Mouse (Mus musculus) CD8-positive naive resting alpha-beta T cell, adult 57 days (primary cell): ENCODE measurements around the gene Olfr955. TPM values are rescaled to one million over a fixed set of nuclear protein-coding genes. Genes with fewer than 3 reads are reported as not detected.

Experiments
- total RNA-seq: library from RNA; stranded (reverse); gene quantifications from one replicate; pipeline ENCODE4 v1.2.4, GENCODE M21; 2023

Olfr955 gene
- total RNA-seq = not detected

DNA sequence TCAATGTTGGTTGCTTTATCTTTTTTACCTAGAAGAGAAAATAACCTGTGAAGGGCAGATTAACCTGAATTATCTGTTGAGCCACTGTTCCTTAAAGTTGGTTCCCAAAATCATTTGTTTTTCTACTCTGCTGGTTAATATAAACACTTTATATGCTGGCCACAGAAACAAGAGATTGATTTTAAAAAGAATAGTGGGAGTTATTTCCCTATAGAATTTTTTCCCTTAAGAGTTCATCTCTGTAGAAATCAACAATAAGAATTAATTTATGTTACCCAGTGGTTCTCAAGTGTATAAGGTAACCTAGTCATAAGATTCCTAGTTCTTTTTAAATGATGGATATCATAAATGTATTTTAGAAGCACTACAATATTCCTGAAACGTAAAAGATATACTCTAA is at the start of gene Olfr955:
Olfr955 (minus strand) TSS at position 101 of the 400 bp plus-strand sequence.

DNA sequence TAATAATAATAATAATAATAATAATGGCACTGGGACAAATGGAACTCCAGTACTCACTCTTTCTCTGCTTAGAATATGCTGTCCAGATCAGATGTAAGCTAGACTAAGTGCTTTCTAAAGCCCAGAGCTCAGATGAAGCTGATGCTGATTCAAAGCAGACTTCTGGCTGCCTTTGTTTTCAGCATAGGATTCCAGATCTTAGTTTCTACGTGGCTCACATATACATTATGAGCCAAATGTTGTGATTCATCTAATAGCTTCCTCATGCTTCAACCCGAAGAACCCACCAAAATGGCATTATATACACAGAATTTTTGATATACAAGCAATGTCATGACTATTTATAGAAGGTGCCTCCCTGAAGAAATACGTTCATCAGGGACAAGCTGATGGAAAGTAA is 43.8 kb upstream of the Olfr955 start, which contains the start of gene Olfr957:
Olfr957 (minus strand) TSS at position 279 of the 400 bp plus-strand sequence.

DNA sequence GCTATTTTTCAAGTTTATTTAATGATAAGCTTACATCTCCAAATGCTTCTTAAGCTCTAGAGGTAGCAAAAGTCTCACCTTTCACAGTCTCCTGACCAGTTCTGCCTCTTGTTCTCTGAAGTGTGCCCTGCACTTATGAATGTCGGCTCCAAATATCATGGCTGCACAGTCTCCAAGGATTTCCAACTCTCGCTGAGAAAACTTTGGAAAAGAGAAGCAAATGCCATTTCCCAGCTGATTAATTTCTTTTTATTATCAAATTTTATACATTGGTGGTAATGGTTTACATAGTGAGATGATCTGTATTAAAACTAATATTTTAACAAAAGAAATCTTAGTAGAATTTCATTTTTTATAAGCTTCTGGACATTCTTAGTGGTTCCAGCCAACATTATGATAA is 22.2 kb upstream of the Olfr955 start, which contains the start of gene Olfr44:
Olfr44 (minus strand) TSS at position 101 of the 400 bp plus-strand sequence.

DNA sequence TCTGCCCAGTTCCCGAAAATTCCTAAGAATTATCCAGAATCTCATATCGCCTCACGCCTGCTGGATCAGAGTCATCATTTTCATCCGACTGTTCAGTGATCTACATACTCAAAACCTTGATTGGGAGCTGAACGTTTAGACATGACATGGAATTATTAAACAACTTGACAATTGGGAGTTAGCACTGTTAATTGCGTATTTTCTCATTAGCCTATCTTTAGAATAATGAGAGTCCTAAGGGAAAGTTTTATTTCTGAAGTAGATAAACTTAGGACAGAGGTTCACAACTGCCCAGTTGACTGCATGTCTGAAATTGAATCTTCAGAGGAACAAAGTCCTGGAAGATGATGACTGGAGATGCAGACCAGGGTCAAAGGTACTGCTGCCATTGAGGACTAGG is 15.3 kb downstream of the Olfr955 start, which contains the start of gene Olfr954:
Olfr954 (plus strand) TSS at position 301 of the 400 bp plus-strand sequence.

DNA sequence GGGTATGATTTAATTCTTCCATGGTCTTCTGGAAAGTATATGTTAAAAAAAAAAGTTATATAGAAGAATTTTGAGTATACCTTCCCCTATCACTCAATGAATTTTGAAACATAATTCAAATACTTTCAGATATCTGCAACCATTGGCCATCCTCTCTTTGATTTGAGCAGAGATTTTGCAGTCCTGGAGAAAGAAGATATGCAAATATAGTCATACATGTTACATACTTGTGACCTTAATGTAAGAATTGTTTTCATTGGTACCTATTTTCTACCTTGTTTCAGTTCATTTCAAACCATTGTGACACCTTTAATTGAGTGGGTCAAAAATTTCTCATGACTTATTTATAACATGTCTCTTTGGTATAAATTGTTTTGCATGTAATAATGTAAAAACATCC is 44.7 kb downstream of the Olfr955 start, which contains the start of gene Olfr952:
Olfr952 (minus strand) TSS at position 101 of the 400 bp plus-strand sequence.

Other genes with a start within 250 kb of the Olfr955 start
- not detected for gene Olfr1537, start 221.9 kb downstream of the Olfr955 start, total RNA-seq
- not detected for gene Olfr945, start 195.1 kb downstream of the Olfr955 start, total RNA-seq
- gene Olfr948, start 145.9 kb downstream of the Olfr955 start, total RNA-seq = not detected
- not detected for gene Olfr951, start 84.5 kb downstream of the Olfr955 start, total RNA-seq
- gene Olfr952, start 44.8 kb downstream of the Olfr955 start, total RNA-seq = not detected
- not detected for gene Olfr954, start 15.2 kb downstream of the Olfr955 start, total RNA-seq
- not detected for gene Olfr44, start 22.1 kb upstream of the Olfr955 start, total RNA-seq
- gene Olfr957, start 43.9 kb upstream of the Olfr955 start, total RNA-seq = not detected
- gene Olfr958, start 82.1 kb upstream of the Olfr955 start, total RNA-seq = not detected
- not detected for gene Olfr959, start 103.6 kb upstream of the Olfr955 start, total RNA-seq
- not detected for gene AW551984, start 132.5 kb upstream of the Olfr955 start, total RNA-seq
- not detected for gene Olfr148, start 138.7 kb upstream of the Olfr955 start, total RNA-seq
- not detected for gene Olfr960, start 149.4 kb upstream of the Olfr955 start, total RNA-seq
- gene Olfr961, start 173.1 kb upstream of the Olfr955 start, total RNA-seq = not detected
- not detected for gene Olfr963, start 195.3 kb upstream of the Olfr955 start, total RNA-seq
- not detected for gene Olfr149, start 235.2 kb upstream of the Olfr955 start, total RNA-seq
- not detected for gene Olfr965, start 239.4 kb upstream of the Olfr955 start, total RNA-seq